ENCODE assay signal across 24 mouse cellular contexts in the genomic region with DNA sequence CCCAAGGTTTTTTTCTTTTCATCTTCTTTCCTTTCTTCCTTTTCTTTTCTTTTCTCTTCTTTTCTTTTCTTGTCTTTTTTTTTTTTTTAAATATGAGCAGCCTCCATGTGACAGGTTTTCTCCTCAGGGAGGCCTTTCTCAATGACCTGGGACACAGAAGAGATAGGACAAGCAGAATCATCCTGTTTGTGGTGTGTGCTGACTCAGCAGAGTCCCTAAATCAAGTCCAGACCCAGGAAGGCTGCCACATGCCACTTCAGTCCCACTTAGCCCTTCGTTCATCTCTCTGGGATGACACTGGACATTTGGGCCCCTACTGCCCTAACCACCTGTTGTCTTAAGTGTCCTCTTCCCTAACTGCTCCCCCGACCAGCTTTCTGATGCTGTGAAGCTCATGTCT. TPM values are rescaled to one million over a fixed set of nuclear protein-coding genes. Genes with fewer than 3 reads are reported as not detected.
DNase-seq lines count a peak whose midpoint lies in the region; ATAC-seq and TF ChIP-seq lines count a peak whose summit lies in the region.
"Had no signal": no experiment of that assay in that cellular context is flagged by ENCODE, and none has a peak within 500 bp of the region (broad histone marks: within the 10 kb centered on the region; RNA-seq: fewer than 3 reads in every experiment).

No protein-coding gene starts in this region.

- H3K9me3 ChIP-seq in CH12.LX (replicated peaks; ENCODE audit: low read length): no peaks in the 10 kb centered on the region
- no peaks in the 10 kb centered on the region for H3K9me3 ChIP-seq in liver, embryonic 12.5 days (replicated peaks)
- H3K9me3 ChIP-seq in liver, embryonic 16.5 days (replicated peaks; ENCODE audit: control insufficient read depth, low read length): no peaks in the 10 kb centered on the region
- H3K9me3 ChIP-seq in embryonic facial prominence, embryonic 10.5 days: no peaks in the 10 kb centered on the region
- H3K9me3 ChIP-seq: embryonic facial prominence, embryonic 15.5 days; heart, embryonic 13.5 days; hindbrain, embryonic 12.5 days had no signal

- peaks cover 0 to 4% of the 10 kb centered on the region in 2 experiments; a peak in 2 of 4 replicates for H3K4me1 ChIP-seq in CH12.LX (ENCODE audit: control insufficient read depth in 1 of 2, insufficient read depth in 2 of 2)
- H3K4me1 ChIP-seq in liver, embryonic 12.5 days: peaks cover 92% of the 10 kb centered on the region
- peaks cover 62% of the 10 kb centered on the region for H3K4me1 ChIP-seq in liver, embryonic 16.5 days (ENCODE audit: control insufficient read depth, low read depth, low read length)
- H3K4me1 ChIP-seq in embryonic facial prominence, embryonic 10.5 days: peaks cover 36% of the 10 kb centered on the region

- in situ Hi-C loops in CH12.LX (cut with MboI; ENCODE audit: low pct_ligation_motif_present, low pct_unique_long_range_greater_than_20kb, low sequenced_read_pairs): no loop called here

- no peak overlapping the region for H3K4me2 ChIP-seq in CH12.LX (ENCODE audit: insufficient read depth, low read depth, poor library complexity, severe bottlenecking)
- H3K4me2 ChIP-seq in liver, embryonic 12.5 days: peak overlapping the region; percentile 17; the same call in 1 of the 2 replicates
- H3K4me2 ChIP-seq in liver, embryonic 16.5 days (ENCODE audit: low read depth, low read length): no peak overlapping the region; the same call in 1 of the 2 replicates
- H3K4me2 ChIP-seq: embryonic facial prominence, embryonic 15.5 days; heart, embryonic 13.5 days; hindbrain, embryonic 12.5 days had no signal

- TF ChIP-seq EP300 in CH12.LX (IDR thresholded peaks at IDR 0.05; ENCODE audit: low read length): no peak

- H3K9ac ChIP-seq in CH12.LX (ENCODE audit: insufficient read depth, low read depth): no peak overlapping the region
- peak overlapping the region; percentile 60; the same call in 1 of the 2 replicates for H3K9ac ChIP-seq in liver, embryonic 12.5 days
- 0 out of 2 replicates have a peak overlapping the region, but pooled peaks have one; percentile 2 for H3K9ac ChIP-seq in liver, embryonic 16.5 days (ENCODE audit: low read depth, low read length)
- H3K9ac ChIP-seq: embryonic facial prominence, embryonic 15.5 days; heart, embryonic 13.5 days; hindbrain, embryonic 12.5 days had no signal

- TF ChIP-seq POLR2A in CH12.LX (IDR thresholded peaks at IDR 0.05; ENCODE audit: low read depth, low read length): no peak

- DNase-seq in CH12.LX (ENCODE audit: extremely low read depth): no peak
- peak; percentile 49 for DNase-seq in c-Kit-negative CD71-positive TER-119-positive erythroid progenitor cells, embryonic 14.5 days (ENCODE audit: low read depth, low spot score)
- DNase-seq in kidney, postnatal 10 days: no peak
- no peak for DNase-seq in testis, postnatal 14 days (ENCODE audit: low spot score)
- DNase-seq in embryonic facial prominence, embryonic 10.5 days (ENCODE audit: low spot score): no peak
- DNase-seq: adrenal gland, adult 8-10 months; adrenal gland, postnatal 36 days; cerebellum, adult 11-12 months; cerebellum, adult 9-10 months; cerebellum, postnatal 25 days; gastrocnemius, postnatal 14 days; heart, adult 2 months; heart, postnatal 4 days had no signal

- H3K27me3 ChIP-seq in CH12.LX (replicated peaks): no peaks in the 10 kb centered on the region
- H3K27me3 ChIP-seq in liver, embryonic 12.5 days (replicated peaks): no peaks in the 10 kb centered on the region
- no peaks in the 10 kb centered on the region for H3K27me3 ChIP-seq in liver, embryonic 16.5 days (ENCODE audit: control insufficient read depth, insufficient read depth, low read depth, low read length)
- 0 out of 2 replicates have a peak, but pooled peaks cover 3% of the 10 kb centered on the region for H3K27me3 ChIP-seq in embryonic facial prominence, embryonic 10.5 days (replicated peaks; ENCODE audit: low read depth, poor library complexity, severe bottlenecking)
- H3K27me3 ChIP-seq: embryonic facial prominence, embryonic 15.5 days; heart, embryonic 13.5 days had no signal

- H3K27ac ChIP-seq in CH12.LX (ENCODE audit: insufficient read depth, low read depth): no peak overlapping the region
- H3K27ac ChIP-seq in liver, embryonic 12.5 days: peak overlapping the region; percentile 89
- H3K27ac ChIP-seq in liver, embryonic 16.5 days (ENCODE audit: low read length): peak overlapping the region; percentile 81
- H3K27ac ChIP-seq in embryonic facial prominence, embryonic 10.5 days (replicated peaks): no peak overlapping the region
- H3K27ac ChIP-seq: embryonic facial prominence, embryonic 15.5 days; heart, adult 2 months; heart, embryonic 13.5 days; hindbrain, embryonic 12.5 days had no signal

- no peak for ATAC-seq in liver, embryonic 12.5 days
- ATAC-seq in liver, embryonic 16.5 days (ENCODE audit: low read depth): peak; percentile 46
- ATAC-seq: forebrain, embryonic 16.5 days; hindbrain, embryonic 16.5 days; inflammation-experienced regulatory T-cells, adult 6 months had no signal

- TF ChIP-seq CTCF in CH12.LX (conservative IDR thresholded peaks at IDR 0.05 in 1 of 2, IDR thresholded peaks at IDR 0.05 in 1 of 2; ENCODE audit: low read depth in 2 of 2, low read length in 2 of 2): no peak

- no peaks in the 10 kb centered on the region for H3K79me2 ChIP-seq in CH12.LX (replicated peaks; ENCODE audit: control insufficient read depth, extremely low read depth, insufficient read depth, poor library complexity, severe bottlenecking)

- no peak for TF ChIP-seq RAD21 in CH12.LX (IDR thresholded peaks at IDR 0.05; ENCODE audit: low read depth, low read length)

- H3K4me3 ChIP-seq in CH12.LX (replicated peaks in 1 of 3; ENCODE audit: low read depth in 2 of 3, low read length in 2 of 3, poor library complexity in 1 of 3): no peak overlapping the region
- H3K4me3 ChIP-seq in liver, embryonic 12.5 days: no peak overlapping the region
- no peak overlapping the region for H3K4me3 ChIP-seq in liver, embryonic 16.5 days (ENCODE audit: low read depth, low read length)
- H3K4me3 ChIP-seq in embryonic facial prominence, embryonic 10.5 days: no peak overlapping the region
- H3K4me3 ChIP-seq: embryonic facial prominence, embryonic 15.5 days; heart, adult 2 months; heart, embryonic 13.5 days; hindbrain, embryonic 12.5 days had no signal

- no peaks in the 10 kb centered on the region for H3K36me3 ChIP-seq in CH12.LX (replicated peaks in 1 of 2; ENCODE audit: control insufficient read depth in 1 of 2, insufficient read depth in 1 of 2, low read length in 1 of 2)
- H3K36me3 ChIP-seq in liver, embryonic 12.5 days: no peaks in the 10 kb centered on the region
- H3K36me3 ChIP-seq in liver, embryonic 16.5 days (ENCODE audit: control insufficient read depth, insufficient read depth): no peaks in the 10 kb centered on the region
- no peaks in the 10 kb centered on the region for H3K36me3 ChIP-seq in embryonic facial prominence, embryonic 10.5 days (replicated peaks)
- H3K36me3 ChIP-seq: embryonic facial prominence, embryonic 15.5 days; heart, embryonic 13.5 days; hindbrain, embryonic 12.5 days had no signal

- WGBS in liver, embryonic 12.5 days (ENCODE audit: insufficient replicate concordance): 68% methylated on average over 2 of the region's 2 CpGs
- WGBS in liver, embryonic 16.5 days (ENCODE audit: insufficient replicate concordance): 65% methylated on average over 2 of the region's 2 CpGs
- 76% methylated on average over 2 of the region's 2 CpGs for WGBS in embryonic facial prominence, embryonic 10.5 days

- dilution Hi-C loops in CH12.LX (cut with MboI; ENCODE audit: extremely low pct_ligation_motif_present, extremely low pct_unique_long_range_greater_than_20kb, low sequenced_read_pairs): no loop called here

TF ChIP-seq in CH12.LX, 34 proteins besides CTCF, POLR2A, EP300 and RAD21:
- TF ChIP-seq MAFK (IDR thresholded peaks at IDR 0.05; ENCODE audit: insufficient replicate concordance, low read length) (peak; percentile 77), BHLHE40 (IDR thresholded peaks at IDR 0.05; ENCODE audit: low read depth, low read length) (no peak), JUN (IDR thresholded peaks at IDR 0.05; ENCODE audit: insufficient read depth, low read depth, low read length) (no peak), HCFC1 (IDR thresholded peaks at IDR 0.05; ENCODE audit: low read depth, low read length) (no peak), USF2 (conservative IDR thresholded peaks at IDR 0.05; ENCODE audit: low read depth, low read length) (no peak), ETS1 (conservative IDR thresholded peaks at IDR 0.05; ENCODE audit: low read depth, low read length) (no peak)

RNA-seq across cellular contexts. Expression of a gene that starts 40.5 kb away (rescaled TPM):
- total RNA-seq in CH12.LX (2012; rRNA removed): 0.38 and 0.55 TPM in 2 replicates
- not detected in 2 replicates for total RNA-seq in CH12.LX (2014; rRNA removed)
- polyA plus RNA-seq in CH12.LX (2012; ENCODE audit: insufficient read length, low read depth): 0.21 TPM in 1 of 2 replicates, not detected in the other
- polyA plus RNA-seq in liver, embryonic 12.5 days (2016; fragmentation: Nextera tagmentation; extraction: Ambion mirVana): not detected in 2 replicates
- polyA plus RNA-seq in liver, embryonic 16.5 days (2015; fragmentation: Nextera tagmentation; extraction: Ambion mirVana): not detected in 2 replicates
- 0.11 TPM in 1 of 2 replicates, not detected in the other for polyA plus RNA-seq in embryonic facial prominence, embryonic 10.5 days (2016; fragmentation: Nextera tagmentation; extraction: Ambion mirVana)
- total RNA-seq: heart, adult 2 months had no signal
- polyA plus RNA-seq: embryonic facial prominence, embryonic 11.5 days; forebrain, embryonic 11.5 days; forebrain, embryonic 16.5 days; heart, embryonic 13.5 days; heart, postnatal 0 days; hindbrain, embryonic 12.5 days; hindbrain, embryonic 16.5 days; inflammation-experienced regulatory T-cells, adult 6 months had no signal

RNA-seq across cellular contexts. Expression of a gene that starts 54.6 kb away (rescaled TPM):
- total RNA-seq in CH12.LX (2012; rRNA removed) (not detected in 2 replicates), CH12.LX (2014; rRNA removed) (not detected in 2 replicates)
- 0.35 TPM in 1 of 2 replicates, not detected in the other for polyA plus RNA-seq in CH12.LX (2012; ENCODE audit: insufficient read length, low read depth)
- polyA plus RNA-seq in liver, embryonic 12.5 days (2016; fragmentation: Nextera tagmentation; extraction: Ambion mirVana): 11.7 and 12.9 TPM in 2 replicates
- polyA plus RNA-seq in liver, embryonic 16.5 days (2015; fragmentation: Nextera tagmentation; extraction: Ambion mirVana): 1.3 and 1.9 TPM in 2 replicates
- polyA plus RNA-seq in embryonic facial prominence, embryonic 10.5 days (2016; fragmentation: Nextera tagmentation; extraction: Ambion mirVana): 7.2 and 7.3 TPM in 2 replicates
- polyA plus RNA-seq: inflammation-experienced regulatory T-cells, adult 6 months had no signal

Comparison
In these comparisons a context has a peak if more than half of its experiments do, and no peak if none do; other contexts are left out.
1. H3K27ac ChIP-seq: peak in liver, embryonic 12.5 days (single experiment) and liver, embryonic 16.5 days (single experiment); none in CH12.LX (single experiment) and embryonic facial prominence, embryonic 10.5 days (single experiment).